Mouse (Mus musculus): ENCODE data around the gene Usp2. TPM values are rescaled to one million over a fixed set of nuclear protein-coding genes. Genes with fewer than 3 reads are reported as not detected.

The Usp2 gene
- polyA plus RNA-seq, 1 experiment from 2014 or later, result 8.9 TPM

DNA sequence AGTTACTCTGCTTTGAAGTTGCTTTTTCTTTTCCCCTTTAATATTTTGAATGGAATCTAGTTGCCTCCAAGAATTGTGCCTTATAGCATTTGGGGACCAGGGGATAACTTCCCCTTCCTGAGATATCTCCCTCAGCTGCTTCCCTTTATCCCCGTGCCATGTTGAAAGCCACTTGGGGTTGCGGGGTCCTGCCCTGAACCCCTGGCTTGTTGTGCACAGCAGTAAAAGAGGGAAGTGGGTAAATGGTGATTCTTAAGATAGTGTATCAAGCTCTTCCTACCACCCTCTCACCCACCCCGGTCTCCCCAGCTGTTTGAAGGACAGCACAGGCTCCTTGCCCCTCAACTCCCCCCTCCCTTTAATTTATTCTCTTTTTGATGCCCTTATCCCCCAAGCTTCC lies 27.9 kb downstream of the Usp2 start:
- DNase-seq (ENCODE audit: low spot score), result no peak
- WGBS, result 85% methylated on average over 3 of the region's 3 CpGs
- Histone ChIP-seq H3K27me3 (ENCODE audit: low read depth, poor library complexity, severe bottlenecking) (peaks cover 3% of the 10 kb centered on the region; the same call in 1 of the 2 replicates), H3K27ac (no peak overlapping the region), H3K9me3 (replicated peaks) (no peaks in the 10 kb centered on the region), H3K4me1 (peaks cover 13% of the 10 kb centered on the region), H3K4me3 (no peak overlapping the region), H3K36me3 (peaks cover 26% of the 10 kb centered on the region)

DNA sequence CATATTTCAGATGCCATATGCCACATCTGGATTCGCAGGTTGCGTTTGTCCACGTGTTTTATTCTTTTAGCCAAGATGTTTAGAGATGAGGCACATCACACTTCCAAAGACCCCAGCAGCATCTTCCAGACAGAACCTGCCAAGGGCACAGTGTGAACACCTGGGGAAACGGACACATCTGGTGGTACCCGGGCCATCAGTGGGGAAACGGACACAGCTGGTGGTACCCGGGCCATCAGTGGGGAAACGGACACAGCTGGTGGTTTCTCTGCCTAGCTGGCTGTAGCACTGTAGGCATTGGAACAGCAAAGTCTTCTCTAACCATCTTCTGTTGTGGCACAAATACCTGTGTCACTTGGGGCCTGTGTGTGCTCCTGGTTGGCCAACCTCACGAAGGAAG lies 29.0 kb downstream of the Usp2 start:
- H3K4me1 ChIP-seq, result peaks cover 9% of the 10 kb centered on the region
- 93% methylated on average over 9 of the region's 9 CpGs for WGBS
- DNase-seq (ENCODE audit: low spot score), result no peak
- H3K27ac ChIP-seq, result no peak overlapping the region
- no peaks in the 10 kb centered on the region for H3K27me3 ChIP-seq (ENCODE audit: low read depth, poor library complexity, severe bottlenecking)
- no peak overlapping the region for H3K4me3 ChIP-seq
- H3K9me3 ChIP-seq (replicated peaks), result no peaks in the 10 kb centered on the region
- peaks cover 29% of the 10 kb centered on the region for H3K36me3 ChIP-seq

DNA sequence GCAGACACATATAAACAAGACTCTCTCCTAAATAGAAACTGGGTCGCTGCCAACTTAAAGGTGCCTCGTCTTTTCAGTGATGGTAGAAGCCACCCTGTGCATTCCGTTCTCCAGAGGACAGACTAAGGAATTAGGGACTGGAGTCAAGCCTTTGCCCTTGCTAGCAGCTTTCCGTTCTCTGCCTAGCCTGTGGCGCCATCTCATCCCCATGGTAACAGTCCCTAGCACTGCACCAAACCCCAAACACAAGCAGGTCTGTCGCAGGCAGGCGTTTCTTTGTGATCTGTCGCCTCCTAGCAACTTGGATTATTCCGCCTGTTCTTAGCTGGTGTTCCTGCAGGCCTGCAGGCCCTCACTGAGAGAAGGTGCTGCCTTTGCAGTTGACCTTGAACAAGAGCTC lies 29.7 kb downstream of the Usp2 start:
- 38% methylated on average over 9 of the region's 9 CpGs for WGBS
- Histone ChIP-seq H3K27ac (no peak overlapping the region), H3K4me3 (no peak overlapping the region), H3K36me3 (peaks cover 28% of the 10 kb centered on the region), H3K27me3 (ENCODE audit: low read depth, poor library complexity, severe bottlenecking) (no peaks in the 10 kb centered on the region), H3K4me1 (peaks cover 13% of the 10 kb centered on the region), H3K9me3 (replicated peaks) (no peaks in the 10 kb centered on the region)
- DNase-seq (ENCODE audit: low spot score), result no peak

DNA sequence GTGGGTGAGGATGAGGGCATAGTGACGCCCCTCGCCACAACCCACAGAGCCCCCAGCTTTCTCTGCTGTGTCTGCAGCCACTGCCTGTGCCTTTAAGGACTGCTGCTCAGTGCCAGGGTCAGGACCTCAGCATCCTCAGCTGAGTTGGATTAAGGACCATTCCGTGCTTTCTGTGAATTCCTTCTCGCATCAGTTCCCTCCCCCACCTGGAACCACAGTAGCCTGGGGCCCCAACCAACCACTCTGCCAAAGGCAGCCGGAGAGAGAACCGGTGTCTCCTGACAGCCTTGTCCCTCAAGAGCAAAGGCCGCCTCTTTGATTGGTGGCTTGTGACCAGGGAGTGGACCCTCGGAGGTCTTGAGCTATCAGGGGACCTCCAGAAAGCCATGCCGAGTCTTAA lies 34.7 kb downstream of the Usp2 start, which contains the start of gene Mfrp:
Mfrp (plus strand) TSS at position 240 of the 400 bp plus-strand sequence.
- H3K36me3 ChIP-seq, result peaks cover 53% of the 10 kb centered on the region
- peaks cover 24% of the 10 kb centered on the region for H3K4me1 ChIP-seq
- H3K27ac ChIP-seq, result peak within 1 kb of the TSS; percentile 26; the same call in 1 of the 2 replicates
- H3K27me3 ChIP-seq (ENCODE audit: low read depth, poor library complexity, severe bottlenecking), result no peaks in the 10 kb centered on the region
- no peak within 1 kb of the TSS for H3K4me3 ChIP-seq
- no peak for DNase-seq (ENCODE audit: low spot score)
- 62% methylated on average over 9 of the region's 9 CpGs for WGBS
- no peaks in the 10 kb centered on the region for H3K9me3 ChIP-seq (replicated peaks)

DNA sequence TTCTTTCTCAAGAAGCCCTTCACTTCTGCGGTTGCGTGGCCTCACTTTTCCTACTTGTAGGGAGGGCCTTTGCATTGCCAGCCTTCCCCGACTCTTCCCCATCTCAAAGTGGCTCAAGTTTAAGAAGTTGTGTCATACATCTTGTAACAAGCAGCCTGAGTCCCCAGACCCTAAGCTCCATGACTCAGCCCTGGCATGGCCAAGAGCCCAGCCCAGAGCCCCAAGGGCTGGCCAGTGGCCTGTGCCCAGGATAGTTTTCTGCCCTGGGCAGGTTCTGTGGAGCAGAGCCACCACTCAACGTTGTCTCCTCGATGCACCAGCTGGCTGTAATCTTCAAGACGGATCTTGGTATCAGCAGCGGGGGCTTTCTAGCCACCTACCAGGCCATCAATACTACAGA lies 38.1 kb downstream of the Usp2 start:
- no peaks in the 10 kb centered on the region for H3K9me3 ChIP-seq (replicated peaks)
- WGBS, result 94% methylated on average over 7 of the region's 7 CpGs
- DNase-seq (ENCODE audit: low spot score), result no peak
- H3K27ac ChIP-seq, result no peak overlapping the region
- H3K4me3 ChIP-seq, result no peak overlapping the region
- H3K27me3 ChIP-seq (ENCODE audit: low read depth, poor library complexity, severe bottlenecking), result no peaks in the 10 kb centered on the region
- peaks cover 82% of the 10 kb centered on the region for H3K36me3 ChIP-seq
- peaks cover 55% of the 10 kb centered on the region for H3K4me1 ChIP-seq

DNA sequence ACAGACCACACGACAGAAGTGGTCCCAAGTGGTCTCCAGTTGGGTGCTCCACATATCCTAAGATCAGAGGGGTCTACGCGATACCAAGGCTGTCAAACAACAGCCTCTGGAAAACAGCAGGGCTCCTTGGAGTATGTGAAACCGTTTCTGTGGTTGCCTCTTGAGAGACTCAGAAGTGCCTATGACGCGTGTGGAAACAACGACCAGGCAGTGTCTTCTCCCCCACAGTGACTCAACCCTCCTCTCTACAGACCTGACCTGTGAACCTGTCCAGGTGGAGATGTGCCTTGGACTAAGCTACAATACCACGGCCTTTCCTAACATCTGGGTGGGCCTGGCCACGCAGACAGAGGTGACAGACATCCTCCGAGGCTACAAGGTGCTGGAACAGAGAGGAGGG lies 39.0 kb downstream of the Usp2 start:
- H3K4me3 ChIP-seq, result no peak overlapping the region
- H3K27ac ChIP-seq, result no peak overlapping the region
- H3K36me3 ChIP-seq, result peaks cover 86% of the 10 kb centered on the region
- 89% methylated on average over 10 of the region's 10 CpGs for WGBS
- peaks cover 64% of the 10 kb centered on the region for H3K4me1 ChIP-seq
- no peaks in the 10 kb centered on the region for H3K27me3 ChIP-seq (ENCODE audit: low read depth, poor library complexity, severe bottlenecking)
- H3K9me3 ChIP-seq (replicated peaks), result no peaks in the 10 kb centered on the region
- DNase-seq (ENCODE audit: low spot score), result no peak

DNA sequence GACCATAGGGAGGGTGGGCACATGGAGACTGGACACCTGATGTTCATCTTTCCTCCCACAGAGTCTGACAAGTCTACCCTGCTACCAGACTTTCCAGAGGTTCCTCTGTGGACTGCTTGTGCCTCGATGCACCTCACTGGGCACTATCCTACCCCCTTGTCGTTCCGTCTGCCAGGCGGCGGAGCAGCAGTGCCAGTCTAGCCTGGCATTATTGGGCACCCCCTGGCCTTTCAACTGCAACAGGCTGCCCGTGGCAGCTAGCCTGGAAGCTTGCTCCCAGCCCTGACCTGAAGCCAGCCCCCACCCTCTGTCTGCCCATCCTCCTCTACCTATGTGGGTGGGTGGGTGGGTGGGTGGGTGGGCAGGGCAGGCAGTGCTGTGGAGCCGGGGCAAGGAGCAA lies 39.4 kb downstream of the Usp2 start:
- no peaks in the 10 kb centered on the region for H3K9me3 ChIP-seq (replicated peaks)
- no peak for DNase-seq (ENCODE audit: low spot score)
- H3K27ac ChIP-seq, result no peak overlapping the region
- no peaks in the 10 kb centered on the region for H3K27me3 ChIP-seq (ENCODE audit: low read depth, poor library complexity, severe bottlenecking)
- peaks cover 64% of the 10 kb centered on the region for H3K4me1 ChIP-seq
- H3K4me3 ChIP-seq, result no peak overlapping the region
- 92% methylated on average over 7 of the region's 7 CpGs for WGBS
- peaks cover 85% of the 10 kb centered on the region for H3K36me3 ChIP-seq

DNA sequence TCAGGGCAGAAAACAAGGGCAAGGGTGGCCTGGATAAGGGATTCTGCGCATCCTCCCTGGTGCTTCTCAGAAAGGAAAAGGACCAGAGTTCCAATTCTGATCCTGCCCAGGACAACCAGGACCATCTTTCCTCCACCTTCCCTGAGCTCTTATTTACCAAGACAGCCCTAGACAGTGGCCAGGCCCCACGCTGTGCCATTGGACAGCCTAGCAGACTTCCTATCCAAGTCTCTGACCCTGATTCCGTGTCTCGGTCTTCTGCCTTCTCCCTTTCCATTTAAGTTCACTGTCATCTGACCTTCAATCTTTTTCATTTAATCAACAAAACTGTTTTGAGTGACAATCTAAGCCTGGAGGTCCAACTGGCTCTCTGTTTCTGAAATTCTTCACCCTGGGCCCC lies 39.8 kb downstream of the Usp2 start:
- no peak for DNase-seq (ENCODE audit: low spot score)
- H3K36me3 ChIP-seq, result peaks cover 81% of the 10 kb centered on the region
- no peaks in the 10 kb centered on the region for H3K9me3 ChIP-seq (replicated peaks)
- no peak overlapping the region for H3K4me3 ChIP-seq
- H3K4me1 ChIP-seq, result peaks cover 61% of the 10 kb centered on the region
- H3K27ac ChIP-seq, result peak overlapping the region; percentile 47; the same call in 1 of the 2 replicates
- WGBS, result 87% methylated on average over 4 of the region's 4 CpGs
- H3K27me3 ChIP-seq (ENCODE audit: low read depth, poor library complexity, severe bottlenecking), result no peaks in the 10 kb centered on the region

DNA sequence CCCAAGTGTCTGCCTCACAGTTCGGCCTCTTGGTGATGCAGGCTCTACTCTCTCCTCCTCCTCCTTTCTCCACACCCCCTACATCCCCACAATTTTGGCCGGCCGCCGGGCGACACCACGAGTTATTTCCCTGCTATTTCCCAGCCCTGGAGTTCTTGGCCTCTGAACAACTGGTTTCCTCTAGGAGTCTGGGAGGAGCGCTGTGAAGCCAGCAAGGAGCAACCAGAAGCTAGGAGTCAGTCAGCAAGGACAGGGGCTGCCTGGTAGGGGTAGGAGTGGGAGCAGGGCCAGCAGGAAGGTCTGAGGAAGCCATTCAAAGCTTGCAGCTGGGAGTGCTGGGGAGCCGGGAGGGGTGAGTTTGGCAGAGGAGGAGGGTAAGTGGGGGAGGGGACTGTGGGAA lies 40.3 kb downstream of the Usp2 start, which contains the start of gene C1qtnf5:
C1qtnf5 (plus strand) TSS at position 136 of the 400 bp plus-strand sequence.
- H3K4me1 ChIP-seq, result peaks cover 61% of the 10 kb centered on the region
- peak within 1 kb of the TSS; percentile 16; the same call in 1 of the 2 replicates for H3K4me3 ChIP-seq
- peaks cover 79% of the 10 kb centered on the region for H3K36me3 ChIP-seq
- no peaks in the 10 kb centered on the region for H3K9me3 ChIP-seq (replicated peaks)
- DNase-seq (ENCODE audit: low spot score), result no peak
- 36% methylated on average over 8 of the region's 8 CpGs for WGBS
- no peaks in the 10 kb centered on the region for H3K27me3 ChIP-seq (ENCODE audit: low read depth, poor library complexity, severe bottlenecking)
- peak within 1 kb of the TSS; percentile 47 for H3K27ac ChIP-seq

DNA sequence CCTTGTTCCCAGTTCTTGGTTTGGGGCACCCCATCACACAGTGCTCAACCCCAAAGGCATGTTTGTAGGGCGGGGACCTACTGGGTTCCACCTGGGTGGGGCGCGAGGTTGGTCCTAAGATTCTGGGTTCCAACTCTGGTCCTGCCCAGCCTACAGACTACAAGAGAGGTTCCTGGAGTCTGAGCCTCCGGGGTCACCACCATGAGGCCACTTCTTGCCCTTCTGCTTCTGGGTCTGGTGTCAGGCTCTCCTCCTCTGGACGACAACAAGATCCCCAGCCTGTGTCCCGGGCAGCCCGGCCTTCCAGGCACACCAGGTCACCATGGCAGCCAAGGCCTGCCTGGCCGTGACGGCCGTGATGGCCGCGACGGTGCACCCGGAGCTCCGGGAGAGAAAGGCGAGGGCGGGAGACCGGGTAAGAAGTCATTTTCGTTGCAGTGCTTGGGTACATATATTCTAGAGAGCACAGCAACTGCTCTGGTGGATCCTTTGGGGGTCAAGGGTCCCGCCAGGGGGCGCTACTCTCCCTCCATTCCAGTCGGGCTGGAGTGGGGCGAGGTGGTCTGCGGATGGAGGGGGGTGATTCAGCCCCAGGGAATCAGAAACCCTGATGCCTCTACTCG lies 40.8 kb downstream of the Usp2 start:
- WGBS, result 43% methylated on average over 25 of the region's 25 CpGs
- H3K4me3 ChIP-seq, result peak overlapping the region; percentile 16; the same call in 1 of the 2 replicates

DNA sequence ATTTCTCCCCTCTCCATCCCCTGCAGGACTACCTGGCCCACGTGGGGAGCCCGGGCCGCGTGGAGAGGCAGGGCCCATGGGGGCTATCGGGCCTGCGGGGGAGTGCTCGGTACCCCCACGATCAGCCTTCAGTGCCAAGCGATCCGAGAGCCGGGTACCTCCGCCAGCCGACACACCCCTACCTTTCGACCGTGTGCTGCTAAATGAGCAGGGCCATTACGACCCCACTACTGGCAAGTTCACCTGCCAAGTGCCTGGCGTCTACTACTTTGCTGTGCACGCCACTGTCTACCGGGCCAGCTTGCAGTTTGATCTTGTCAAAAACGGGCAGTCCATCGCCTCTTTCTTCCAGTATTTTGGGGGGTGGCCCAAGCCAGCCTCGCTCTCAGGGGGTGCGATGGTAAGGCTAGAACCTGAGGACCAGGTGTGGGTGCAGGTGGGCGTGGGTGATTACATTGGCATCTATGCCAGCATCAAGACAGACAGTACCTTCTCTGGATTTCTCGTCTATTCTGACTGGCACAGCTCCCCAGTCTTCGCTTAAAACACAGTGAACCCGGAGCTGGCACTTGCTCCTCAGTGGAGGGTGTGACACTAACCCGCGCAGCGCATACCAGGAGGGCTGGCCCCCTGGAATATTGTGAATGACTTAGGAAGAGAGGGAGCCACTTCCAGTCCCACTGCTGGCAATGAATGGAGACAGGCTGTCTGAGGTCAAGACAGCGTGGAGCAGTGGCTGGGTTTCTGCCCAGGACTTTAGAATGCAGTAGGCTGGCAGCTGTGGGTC lies 41.6 kb downstream of the Usp2 start:
- Histone ChIP-seq H3K4me3 (peak overlapping the region; percentile 37; the same call in 1 of the 2 replicates), H3K27me3 (ENCODE audit: low read depth, poor library complexity, severe bottlenecking) (no peaks in the 10 kb centered on the region), H3K9me3 (replicated peaks) (no peaks in the 10 kb centered on the region), H3K4me1 (peaks cover 59% of the 10 kb centered on the region), H3K27ac (0 out of 2 replicates have a peak overlapping the region, but pooled peaks have one; percentile 46), H3K36me3 (peaks cover 67% of the 10 kb centered on the region)
- no peak for DNase-seq (ENCODE audit: low spot score)
- WGBS, result 83% methylated on average over 30 of the region's 31 CpGs

More for the DNA sequence above, 40.8 kb downstream of the Usp2 start:
- no peaks in the 10 kb centered on the region for H3K27me3 ChIP-seq (ENCODE audit: low read depth, poor library complexity, severe bottlenecking)
- H3K36me3 ChIP-seq, result peaks cover 74% of the 10 kb centered on the region
- DNase-seq (ENCODE audit: low spot score), result peak; percentile 65
- no peaks in the 10 kb centered on the region for H3K9me3 ChIP-seq (replicated peaks)
- peaks cover 61% of the 10 kb centered on the region for H3K4me1 ChIP-seq
- peak overlapping the region; percentile 47 for H3K27ac ChIP-seq

DNA sequence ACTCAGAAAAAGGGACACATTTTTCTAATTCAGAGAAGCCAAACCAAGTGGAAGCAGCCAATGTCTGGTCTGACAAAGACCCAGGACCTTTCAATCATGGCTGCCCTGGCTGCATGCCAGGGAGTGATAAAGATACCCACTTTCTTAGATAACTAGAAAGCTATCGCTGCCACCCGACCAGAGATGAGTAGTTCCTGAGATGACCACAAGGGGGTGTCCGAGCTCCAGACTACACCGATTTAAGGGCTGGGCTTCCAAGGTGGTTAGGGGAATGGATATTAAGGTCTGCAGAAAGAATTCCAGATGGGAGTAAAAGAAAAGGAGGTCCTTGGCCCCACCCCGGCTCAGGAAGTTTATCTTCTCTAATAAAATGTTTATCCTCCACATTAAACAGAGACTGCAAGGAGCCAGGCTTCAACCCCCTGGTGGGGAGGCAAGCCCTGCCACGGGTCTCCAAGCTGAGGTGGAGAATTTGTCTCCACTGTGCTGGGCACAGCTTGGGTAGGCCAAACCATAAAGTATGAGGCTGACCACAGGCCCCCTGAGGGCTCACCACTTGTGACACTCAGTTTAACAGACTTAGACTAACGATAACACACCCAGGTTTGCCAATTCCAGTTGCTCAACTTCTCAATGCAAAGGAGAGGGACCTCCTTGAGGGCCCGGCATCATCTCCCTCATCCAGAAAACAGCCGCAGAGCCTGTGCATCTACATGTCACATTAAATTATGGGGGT lies 42.7 kb downstream of the Usp2 start:
- Histone ChIP-seq H3K4me3 (peak overlapping the region; percentile 37), H3K27ac (no peak overlapping the region), H3K4me1 (peaks cover 59% of the 10 kb centered on the region), H3K9me3 (replicated peaks) (no peaks in the 10 kb centered on the region), H3K36me3 (peaks cover 60% of the 10 kb centered on the region), H3K27me3 (ENCODE audit: low read depth, poor library complexity, severe bottlenecking) (no peaks in the 10 kb centered on the region)
- WGBS, result 28% methylated on average over 9 of the region's 9 CpGs
- DNase-seq (ENCODE audit: low spot score), result peak; percentile 81
